Mouse (Mus musculus) embryonic fibroblast, embryonic 13.5 days (primary cell): Measurements from ENCODE around the gene B4galnt4. TPM values are rescaled to one million over a fixed set of nuclear protein-coding genes. Genes with fewer than 3 reads are reported as not detected.
"Not testable (repeated sequence)": the region's sequence is repeated elsewhere in the genome, so short reads cannot be mapped to it uniquely, and the experiment has no call there.

Experiments used
- H3K27ac ChIP-seq: 2 replicates; pipeline ENCODE4 v1.5.1; 2012; ENCODE audit warnings: low read length, control low read depth, inconsistent platforms; ENCODE audit not compliant: insufficient read depth
- H3K4me1 ChIP-seq: 2 replicates; pipeline ENCODE4 v1.6.1; 2011; ENCODE audit warnings: low read length; ENCODE audit not compliant: control insufficient read depth, insufficient read depth
- H3K4me3 ChIP-seq: 2 replicates; pipeline ENCODE4 v1.5.1; 2011; ENCODE audit warnings: mild to moderate bottlenecking, control low read depth, low read length; ENCODE audit not compliant: insufficient read depth
- CTCF ChIP-seq: IDR thresholded peaks from 2 replicates; pipeline ENCODE4 v1.5.1; 2011; ENCODE audit warnings: mild to moderate bottlenecking, control low read depth, low read length, moderate library complexity, borderline replicate concordance; ENCODE audit not compliant: insufficient read depth
- POLR2A ChIP-seq: IDR thresholded peaks from 2 replicates; pipeline ENCODE4 v1.6.1; 2011; ENCODE audit warnings: low read depth, mild to moderate bottlenecking, control low read depth, low read length, moderate library complexity
- polyA plus RNA-seq: library from polyadenylated mRNA; stranded (reverse); fragments of >200 nt; gene quantifications from 2 replicates; pipeline ENCODE4 v1.2.4, GENCODE M21; 2011; ENCODE audit warnings: low read depth; ENCODE audit not compliant: missing spikeins, insufficient read length

The B4galnt4 gene
- polyA plus RNA-seq, 1 experiment: 1.6 TPM

GRCm38 (mm10) chr7:141026097-141026739 lies 34.7 kb upstream of the B4galnt4 start:
- H3K4me3 ChIP-seq: no peak overlapping the region
- no peak for TF ChIP-seq POLR2A
- TF ChIP-seq CTCF: no peak
- H3K4me1 ChIP-seq: no peaks in the 10 kb centered on the region
- H3K27ac ChIP-seq: no peak overlapping the region

- no peak overlapping the region for H3K27ac ChIP-seq
- no peaks in the 10 kb centered on the region for H3K4me1 ChIP-seq
- no peak overlapping the region for H3K4me3 ChIP-seq
- no peak for TF ChIP-seq POLR2A
- no peak for TF ChIP-seq CTCF
Measured at GRCm38 (mm10) chr7:141026740-141027098, 34.2 kb upstream of the B4galnt4 start.

- Histone ChIP-seq H3K4me3 (no peak within 1 kb of the TSS), H3K4me1 (no peaks in the 10 kb centered on the region), H3K27ac (no peak within 1 kb of the TSS)
- TF ChIP-seq CTCF (no peak), POLR2A (no peak)
Measured at GRCm38 (mm10) chr7:141028831-141029230, 32.1 kb upstream of the B4galnt4 start, which contains the start of gene Gm17387. Gene Gm17387 (plus strand): TSS chr7:141029131.

GRCm38 (mm10) chr7:141030390-141030789 lies 30.5 kb upstream of the B4galnt4 start:
- Histone ChIP-seq H3K4me1 (no peaks in the 10 kb centered on the region), H3K4me3 (no peak overlapping the region), H3K27ac (no peak overlapping the region)
- TF ChIP-seq POLR2A: no peak
- no peak for TF ChIP-seq CTCF

- no peaks in the 10 kb centered on the region for H3K4me1 ChIP-seq
- no peak overlapping the region for H3K4me3 ChIP-seq
- TF ChIP-seq CTCF (no peak), POLR2A (no peak)
- no peak overlapping the region for H3K27ac ChIP-seq
Measured at GRCm38 (mm10) chr7:141032458-141033167, 28.3 kb upstream of the B4galnt4 start.

GRCm38 (mm10) chr7:141036624-141037023 lies 24.3 kb upstream of the B4galnt4 start:
- H3K4me3 ChIP-seq, H3K4me1 ChIP-seq, H3K27ac ChIP-seq: not testable (repeated sequence)

- TF ChIP-seq CTCF: no peak
- TF ChIP-seq POLR2A: no peak
- no peak overlapping the region for H3K4me3 ChIP-seq
- no peak overlapping the region for H3K27ac ChIP-seq
- H3K4me1 ChIP-seq: peaks cover 3% of the 10 kb centered on the region; the same call in 1 of the 2 replicates
Measured at GRCm38 (mm10) chr7:141038090-141039032, 22.5 kb upstream of the B4galnt4 start.

- no peak overlapping the region for H3K4me3 ChIP-seq
- TF ChIP-seq CTCF (no peak), POLR2A (no peak)
- peaks cover 3% of the 10 kb centered on the region; the same call in 1 of the 2 replicates for H3K4me1 ChIP-seq
- H3K27ac ChIP-seq: no peak overlapping the region
Measured at GRCm38 (mm10) chr7:141039386-141040107, 21.4 kb upstream of the B4galnt4 start.
